Mouse (Mus musculus) intestine, embryonic 15.5 days (tissue): Measurements from ENCODE around the gene Pde1b. TPM values are rescaled to one million over a fixed set of nuclear protein-coding genes. Genes with fewer than 3 reads are reported as not detected.
A peak's percentile ranks its signal among the peaks of the same experiment; 100 is the strongest.

Experiments used
- ATAC-seq: fragments of 200-750 bp; cut with Nextera tagmentation; 2 replicates; pipeline ENCODE4 v1.8.0; 2017; ENCODE audit warnings: moderate TSS enrichment, moderate library complexity
- H3K27ac ChIP-seq: fragments of 300-500 bp; sonication (generic); 2 replicates; pipeline ENCODE4 v1.5.1; 2015; ENCODE audit warnings: mild to moderate bottlenecking, inconsistent platforms
- H3K27me3 ChIP-seq: fragments of 300-500 bp; sonication (generic); replicated peaks from 2 replicates; pipeline ENCODE4 v1.6.1; 2015; ENCODE audit warnings: inconsistent platforms
- H3K36me3 ChIP-seq: fragments of 300-500 bp; sonication (generic); 2 replicates; pipeline ENCODE4 v1.6.1; 2015; ENCODE audit warnings: inconsistent platforms
- H3K4me1 ChIP-seq: fragments of 300-500 bp; sonication (generic); replicated peaks from 2 replicates; pipeline ENCODE4 v1.6.1; 2015; ENCODE audit warnings: inconsistent platforms
- H3K4me2 ChIP-seq: fragments of 300-500 bp; sonication (generic); replicated peaks from 2 replicates; pipeline ENCODE4 v1.6.1; 2015; ENCODE audit warnings: mild to moderate bottlenecking, inconsistent platforms
- H3K4me3 ChIP-seq: fragments of 300-500 bp; sonication (generic); replicated peaks from 2 replicates; pipeline ENCODE4 v1.5.1; 2015; ENCODE audit warnings: inconsistent platforms
- H3K9ac ChIP-seq: fragments of 300-500 bp; sonication (generic); 2 replicates; pipeline ENCODE4 v1.6.1; 2015; ENCODE audit warnings: inconsistent platforms
- H3K9me3 ChIP-seq: fragments of 300-500 bp; sonication (generic); 2 replicates; pipeline ENCODE4 v1.6.1; 2016; ENCODE audit warnings: inconsistent platforms
- WGBS: fragments of 180-500 bp; shearing (Covaris S2); methylation state at CpG from one replicate; pipeline ENCODE4 v1.1.7; 2015; 5-methylcytosine and 5-hydroxymethylcytosine counted together
- polyA plus RNA-seq: library from polyadenylated mRNA; unstranded; fragments of >200 nt; fragmentation: Nextera tagmentation; extraction: Ambion mirVana; gene quantifications from 2 replicates; pipeline ENCODE4 v1.2.1, GENCODE M21; 2015

Pde1b gene
- polyA plus RNA-seq: 5.1 and 6.3 TPM in 2 replicates

- peak; percentile 94 for ATAC-seq
- Histone ChIP-seq H3K4me3 (peak within 1 kb of the TSS; percentile 55), H3K27ac (no peak within 1 kb of the TSS), H3K36me3 (no peaks in the 10 kb centered on the region), H3K9ac (peak within 1 kb of the TSS; percentile 51), H3K27me3 (peaks cover 16% of the 10 kb centered on the region), H3K4me2 (peak within 1 kb of the TSS; percentile 96), H3K4me1 (peaks cover 8% of the 10 kb centered on the region; the same call in 1 of the 2 replicates), H3K9me3 (no peaks in the 10 kb centered on the region)
- WGBS: 2% methylated on average over 36 of the region's 63 CpGs
Observed at GRCm38 (mm10) chr15:103502435-103503250, at the start of gene Pde1b. Gene Pde1b, plus strand, starts transcription at chr15:103503034.

GRCm38 (mm10) chr15:103453551-103454218 lies 49.1 kb upstream of the Pde1b start, which contains the start of gene Nckap1l:
Gene Nckap1l, plus strand, starts transcription at chr15:103453794.
- H3K4me3 ChIP-seq: no peak within 1 kb of the TSS
- no peaks in the 10 kb centered on the region for H3K36me3 ChIP-seq
- 82% methylated on average over 13 of the region's 13 CpGs for WGBS
- no peak within 1 kb of the TSS for H3K4me2 ChIP-seq
- no peaks in the 10 kb centered on the region for H3K4me1 ChIP-seq
- H3K9ac ChIP-seq: no peak within 1 kb of the TSS
- H3K27me3 ChIP-seq: no peaks in the 10 kb centered on the region
- H3K27ac ChIP-seq: no peak within 1 kb of the TSS
- no peaks in the 10 kb centered on the region for H3K9me3 ChIP-seq
- ATAC-seq: no peak

GRCm38 (mm10) chr15:103454449-103454848 lies 48.4 kb upstream of the Pde1b start:
- ATAC-seq: no peak
- WGBS: 76% methylated on average over 6 of the region's 6 CpGs
- H3K9ac ChIP-seq: no peak overlapping the region
- no peaks in the 10 kb centered on the region for H3K27me3 ChIP-seq
- no peaks in the 10 kb centered on the region for H3K36me3 ChIP-seq
- H3K4me2 ChIP-seq: no peak overlapping the region
- H3K27ac ChIP-seq: no peak overlapping the region
- H3K4me1 ChIP-seq: no peaks in the 10 kb centered on the region
- no peaks in the 10 kb centered on the region for H3K9me3 ChIP-seq
- no peak overlapping the region for H3K4me3 ChIP-seq

GRCm38 (mm10) chr15:103462539-103463261 lies 40.1 kb upstream of the Pde1b start:
- H3K4me3 ChIP-seq: no peak overlapping the region
- ATAC-seq: no peak
- no peak overlapping the region for H3K9ac ChIP-seq
- H3K36me3 ChIP-seq: no peaks in the 10 kb centered on the region
- no peak overlapping the region for H3K4me2 ChIP-seq
- 62% methylated on average over 7 of the region's 7 CpGs for WGBS
- 0 out of 2 replicates have a peak, but pooled peaks cover 2% of the 10 kb centered on the region for H3K4me1 ChIP-seq
- H3K9me3 ChIP-seq: no peaks in the 10 kb centered on the region
- H3K27ac ChIP-seq: no peak overlapping the region
- H3K27me3 ChIP-seq: no peaks in the 10 kb centered on the region

- no peaks in the 10 kb centered on the region for H3K36me3 ChIP-seq
- H3K27ac ChIP-seq: no peak overlapping the region
- no peak for ATAC-seq
- no peak overlapping the region for H3K4me3 ChIP-seq
- H3K27me3 ChIP-seq: no peaks in the 10 kb centered on the region
- H3K4me2 ChIP-seq: no peak overlapping the region
- H3K9ac ChIP-seq: no peak overlapping the region
- H3K4me1 ChIP-seq: no peaks in the 10 kb centered on the region
- H3K9me3 ChIP-seq: no peaks in the 10 kb centered on the region
- 78% methylated on average over 7 of the region's 7 CpGs for WGBS
Observed at GRCm38 (mm10) chr15:103471488-103472194, 31.2 kb upstream of the Pde1b start.

- Histone ChIP-seq H3K27ac (no peak overlapping the region), H3K36me3 (no peaks in the 10 kb centered on the region), H3K4me2 (no peak overlapping the region), H3K4me1 (no peaks in the 10 kb centered on the region), H3K9ac (no peak overlapping the region), H3K4me3 (no peak overlapping the region), H3K27me3 (no peaks in the 10 kb centered on the region), H3K9me3 (no peaks in the 10 kb centered on the region)
- WGBS: 69% methylated on average over 3 of the region's 3 CpGs
- ATAC-seq: no peak
Observed at GRCm38 (mm10) chr15:103472265-103472664, 30.6 kb upstream of the Pde1b start.

GRCm38 (mm10) chr15:103473182-103473581 lies 29.7 kb upstream of the Pde1b start:
- no peaks in the 10 kb centered on the region for H3K4me1 ChIP-seq
- WGBS: 82% methylated on average over 7 of the region's 7 CpGs
- no peaks in the 10 kb centered on the region for H3K9me3 ChIP-seq
- H3K27ac ChIP-seq: no peak overlapping the region
- H3K27me3 ChIP-seq: no peaks in the 10 kb centered on the region
- no peak overlapping the region for H3K9ac ChIP-seq
- no peak for ATAC-seq
- H3K4me3 ChIP-seq: no peak overlapping the region
- no peaks in the 10 kb centered on the region for H3K36me3 ChIP-seq
- no peak overlapping the region for H3K4me2 ChIP-seq

- H3K9me3 ChIP-seq: no peaks in the 10 kb centered on the region
- no peaks in the 10 kb centered on the region for H3K4me1 ChIP-seq
- no peaks in the 10 kb centered on the region for H3K27me3 ChIP-seq
- no peak overlapping the region for H3K27ac ChIP-seq
- H3K36me3 ChIP-seq: no peaks in the 10 kb centered on the region
- no peak for ATAC-seq
- WGBS: 81% methylated on average over 5 of the region's 5 CpGs
- H3K4me3 ChIP-seq: no peak overlapping the region
- no peak overlapping the region for H3K9ac ChIP-seq
- H3K4me2 ChIP-seq: no peak overlapping the region
Observed at GRCm38 (mm10) chr15:103473769-103474168, 29.1 kb upstream of the Pde1b start.

- no peaks in the 10 kb centered on the region for H3K27me3 ChIP-seq
- no peak overlapping the region for H3K4me2 ChIP-seq
- H3K9ac ChIP-seq: no peak overlapping the region
- WGBS: 52% methylated on average over 1 of the region's 1 CpGs
- H3K9me3 ChIP-seq: no peaks in the 10 kb centered on the region
- H3K4me3 ChIP-seq: no peak overlapping the region
- no peaks in the 10 kb centered on the region for H3K36me3 ChIP-seq
- no peak overlapping the region for H3K27ac ChIP-seq
- peak; percentile 92 for ATAC-seq
- H3K4me1 ChIP-seq: no peaks in the 10 kb centered on the region
Observed at GRCm38 (mm10) chr15:103479080-103479606, 23.7 kb upstream of the Pde1b start.

- peak; percentile 48; the same call in 1 of the 2 replicates for ATAC-seq
- WGBS: 49% methylated on average over 2 of the region's 2 CpGs
Observed at GRCm38 (mm10) chr15:103480129-103480528, 22.7 kb upstream of the Pde1b start.

GRCm38 (mm10) chr15:103482488-103482887 lies 20.3 kb upstream of the Pde1b start:
- Histone ChIP-seq H3K9ac (no peak overlapping the region), H3K4me3 (no peak overlapping the region), H3K4me2 (no peak overlapping the region), H3K36me3 (no peaks in the 10 kb centered on the region), H3K4me1 (no peaks in the 10 kb centered on the region), H3K27ac (no peak overlapping the region), H3K9me3 (no peaks in the 10 kb centered on the region), H3K27me3 (no peaks in the 10 kb centered on the region)
- 0% methylated on average over 1 of the region's 1 CpGs for WGBS
- ATAC-seq: no peak

More at GRCm38 (mm10) chr15:103480129-103480528, 22.7 kb upstream of the Pde1b start:
- Histone ChIP-seq H3K27ac (no peak overlapping the region), H3K4me2 (no peak overlapping the region), H3K36me3 (no peaks in the 10 kb centered on the region), H3K27me3 (no peaks in the 10 kb centered on the region), H3K9ac (no peak overlapping the region), H3K4me3 (no peak overlapping the region), H3K4me1 (no peaks in the 10 kb centered on the region), H3K9me3 (no peaks in the 10 kb centered on the region)
